Mouse (Mus musculus) layer of hippocampus, postnatal 14 days (tissue): ENCODE measurements around the gene Lbhd2. TPM values are rescaled to one million over a fixed set of nuclear protein-coding genes. Genes with fewer than 3 reads are reported as not detected.

Experiments
- DNase-seq, 2 experiments: peaks; one replicate each; pipeline ENCODE4 v3.0.0; 2021 to 2022; ENCODE audit warnings: low spot score in 2 of 2, mixed read lengths in 1 of 2
- total RNA-seq, 2 experiments: library from RNA; stranded (reverse); gene quantifications; 2 replicates each; pipeline ENCODE4 v1.2.3; 2021

Gene Lbhd2
- total RNA-seq, 2 experiments from 2014 or later, result 0.62 to 1.8 TPM

DNA sequence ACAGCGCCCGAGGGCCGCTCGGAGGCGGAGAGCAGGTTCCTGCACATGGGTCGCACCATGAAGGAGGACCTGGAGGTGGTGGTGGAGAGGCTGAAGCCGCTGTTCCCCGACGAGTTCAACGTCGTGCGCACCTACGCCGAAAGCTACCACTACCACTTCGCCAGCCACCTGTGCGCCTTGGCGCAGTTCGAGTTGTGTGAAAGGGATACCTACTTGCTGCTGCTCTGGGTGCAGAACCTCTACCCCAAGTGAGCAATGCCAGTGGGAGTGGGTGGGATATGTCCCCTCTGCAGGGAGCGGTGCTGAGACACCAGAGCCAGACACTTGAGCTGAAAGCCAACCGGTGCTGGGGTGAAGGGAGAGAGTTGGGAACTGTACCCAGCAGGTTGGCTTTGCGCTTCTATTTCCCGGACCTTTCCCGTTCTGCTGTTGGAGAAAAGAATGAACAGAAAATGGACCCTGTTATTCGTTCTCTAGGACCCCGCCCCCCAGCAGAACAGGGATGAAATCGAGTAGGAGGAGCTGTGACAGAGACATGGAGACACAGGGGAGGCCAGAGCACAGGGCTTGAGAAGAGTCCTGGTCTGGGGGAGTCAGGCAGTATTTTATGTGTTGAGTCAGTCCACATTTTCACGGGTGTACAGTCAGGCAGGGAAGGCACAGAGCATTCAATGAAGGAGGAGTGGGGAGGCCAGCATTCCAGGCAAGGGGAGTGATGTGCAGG lies 39.4 kb downstream of the Lbhd2 start:
- DNase-seq, result no peak

DNA sequence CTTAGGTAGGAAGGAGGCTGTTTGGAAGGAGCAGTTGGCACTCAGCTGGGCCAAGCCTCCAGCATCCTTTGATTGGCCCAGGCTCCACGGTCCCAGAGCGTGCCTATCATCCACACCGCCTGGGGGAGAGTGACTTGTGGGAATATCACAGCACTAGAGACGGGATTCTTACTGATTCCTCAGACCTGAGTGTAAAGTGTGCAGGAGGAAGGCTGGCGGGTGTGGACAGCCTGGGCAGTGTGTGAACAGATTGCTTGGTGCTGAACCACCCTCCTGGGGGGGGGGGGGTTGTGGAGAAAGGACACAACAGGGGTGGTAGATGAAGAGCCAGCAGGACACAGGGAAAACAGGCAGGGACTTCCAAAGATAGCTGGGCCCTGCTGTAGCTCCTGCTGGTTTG lies 40.1 kb downstream of the Lbhd2 start:
- no peak for DNase-seq

DNA sequence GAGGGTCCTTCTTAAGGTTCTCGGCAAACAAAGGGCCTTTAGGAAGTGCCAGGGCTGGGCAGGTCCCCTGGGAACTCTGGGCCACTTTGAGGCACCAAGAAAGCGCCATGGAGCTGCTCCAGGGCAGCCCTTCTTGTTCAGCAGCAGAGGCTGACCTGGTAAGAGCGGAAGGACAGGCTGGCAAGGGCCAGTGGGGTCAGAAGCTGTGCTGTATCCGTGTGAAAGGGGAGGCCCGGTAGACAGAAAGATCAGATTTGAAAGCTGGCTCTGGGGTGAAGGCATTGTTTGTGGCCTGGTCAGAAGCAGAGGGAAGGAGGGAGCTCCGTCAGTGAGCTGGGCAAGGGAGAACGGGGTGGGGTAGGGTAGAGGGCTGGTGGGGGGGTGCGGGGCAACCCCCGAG lies 40.7 kb downstream of the Lbhd2 start:
- no peak for DNase-seq

DNA sequence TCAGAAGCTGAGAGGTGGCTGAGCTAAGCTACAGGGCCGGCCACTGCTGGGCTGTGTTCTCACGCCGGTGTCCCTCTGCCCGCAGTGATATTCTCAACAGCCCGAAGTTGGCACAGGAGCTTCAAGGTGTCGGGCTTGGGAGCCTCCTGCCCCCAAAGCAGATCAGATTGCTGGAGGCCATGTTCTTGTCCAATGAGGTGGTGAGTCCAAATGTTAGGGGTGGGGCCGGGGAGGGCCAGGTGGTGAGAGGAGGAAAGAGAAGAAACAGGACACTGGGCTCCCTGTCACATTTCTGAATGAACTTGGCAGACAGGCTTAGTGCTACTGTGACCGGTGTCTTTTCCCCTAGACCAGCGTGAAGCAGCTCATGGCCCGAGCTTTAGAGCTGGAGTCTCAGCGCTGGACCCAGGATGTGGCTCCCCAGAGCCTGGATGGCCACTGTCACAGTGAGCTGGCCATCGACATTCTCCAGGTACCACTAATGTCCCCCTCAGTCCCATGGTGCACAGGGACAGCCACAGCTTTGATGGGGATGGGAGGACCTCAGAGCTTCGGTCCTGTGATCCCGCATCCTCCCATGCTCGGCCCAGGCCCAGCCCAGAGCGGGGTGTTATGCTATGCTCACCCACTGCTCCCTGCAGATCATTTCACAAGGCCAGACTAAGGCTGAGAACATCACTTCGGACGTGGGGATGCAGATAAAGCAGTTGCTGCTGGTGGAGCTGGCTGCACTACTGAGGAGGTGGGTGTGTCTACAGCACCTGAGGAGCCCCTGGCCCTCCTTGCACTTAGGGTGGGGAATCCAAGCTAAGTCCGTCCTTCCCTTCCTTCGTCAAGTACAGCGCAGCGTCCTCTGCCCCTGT lies 41.5 kb downstream of the Lbhd2 start:
- DNase-seq, result no peak

DNA sequence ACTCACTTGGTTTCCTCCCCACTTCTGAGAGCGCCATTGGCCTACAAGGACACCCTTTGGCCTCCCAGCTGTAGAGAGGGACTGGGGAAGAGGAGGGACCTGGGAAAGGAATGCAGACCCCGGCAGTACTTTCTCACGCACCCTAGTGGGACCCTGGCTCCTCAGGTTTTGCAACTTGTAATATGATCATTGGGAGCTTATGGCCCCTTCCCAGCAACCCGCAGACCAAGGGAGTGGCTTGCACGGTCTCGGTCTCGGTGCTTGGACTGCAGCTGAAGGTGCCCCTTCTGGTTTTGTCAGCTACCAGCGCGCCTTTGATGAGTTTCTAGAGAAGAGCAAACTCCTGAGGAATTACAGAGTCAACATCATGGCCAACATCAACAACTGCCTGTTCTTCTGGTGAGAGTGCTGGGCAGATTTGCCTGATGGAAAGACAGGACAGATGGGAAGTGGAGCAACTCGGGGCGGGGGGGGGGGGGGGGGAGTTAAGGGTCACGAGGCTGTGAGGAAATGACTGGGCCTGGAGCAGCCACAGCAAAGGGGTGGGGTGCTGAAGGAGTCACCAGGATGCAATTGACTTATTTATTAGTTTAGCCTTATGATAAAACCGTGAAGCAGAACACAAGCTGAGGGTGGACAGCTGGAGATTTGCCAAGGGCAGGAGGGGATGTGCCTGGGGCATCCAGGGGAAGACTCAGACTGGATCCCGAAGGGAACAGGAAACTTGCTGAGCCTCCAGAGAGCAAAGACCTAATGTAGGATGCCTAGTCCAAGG lies 42.5 kb downstream of the Lbhd2 start:
- no peak for DNase-seq

DNA sequence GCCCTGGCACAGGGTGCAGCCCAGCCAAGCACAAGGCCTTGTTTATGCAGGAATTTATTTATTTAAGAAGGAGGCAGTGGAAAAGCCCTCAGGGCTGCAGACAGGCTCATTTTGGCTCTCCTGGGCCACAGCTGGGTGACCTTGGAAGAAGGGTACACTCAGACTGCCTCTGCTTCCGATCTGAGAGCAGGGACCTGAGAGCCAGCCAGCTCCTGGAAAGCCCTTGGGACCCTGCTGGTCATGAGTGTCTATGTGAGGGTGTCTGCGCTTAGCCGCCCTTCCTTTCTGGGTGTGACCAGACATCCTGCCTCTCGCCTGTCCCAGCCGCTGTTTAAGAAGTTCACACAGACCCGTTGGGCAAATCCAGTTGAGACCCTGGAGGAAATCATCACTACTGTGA lies 43.8 kb downstream of the Lbhd2 start:
- no peak for DNase-seq

DNA sequence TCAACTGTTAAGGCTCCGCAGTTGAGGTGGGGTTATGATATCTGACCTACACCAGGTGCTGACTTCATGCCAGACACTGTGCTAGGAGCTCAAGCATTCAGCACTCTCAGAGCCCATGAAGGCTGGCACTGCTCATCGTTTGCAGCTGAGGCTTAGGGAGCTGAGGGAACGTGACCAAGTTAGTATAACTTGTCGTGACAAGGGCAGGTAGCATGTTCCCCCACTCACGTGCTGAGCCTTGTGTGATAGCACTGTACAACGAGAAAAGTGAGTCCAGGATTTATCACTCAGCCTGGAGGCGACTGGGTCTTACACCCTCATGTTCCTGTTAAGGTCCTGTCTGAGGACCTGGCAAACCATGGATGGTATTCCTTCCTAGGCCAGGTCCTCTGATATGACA lies 45.0 kb downstream of the Lbhd2 start:
- no peak for DNase-seq

DNA sequence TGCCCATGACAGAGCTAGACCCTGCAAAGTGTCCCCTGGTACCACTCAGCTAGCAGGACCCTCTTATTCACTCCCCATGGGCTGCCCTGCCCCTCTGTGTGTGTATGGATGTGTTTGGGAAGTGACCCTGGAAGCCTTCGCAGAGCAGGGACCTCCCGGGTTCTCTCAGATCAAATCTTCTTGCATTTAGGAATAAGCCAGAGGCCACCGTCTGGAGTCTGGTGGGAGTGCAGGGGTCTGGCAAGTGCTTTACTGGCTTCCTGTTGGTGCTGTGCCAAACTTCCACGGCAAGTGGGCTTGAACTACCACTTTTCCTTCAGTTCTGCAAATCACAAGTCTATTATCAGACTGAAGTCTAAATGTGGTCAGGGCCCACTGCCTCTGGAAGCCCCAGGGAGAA lies 47.4 kb downstream of the Lbhd2 start:
- DNase-seq, result no peak

DNA sequence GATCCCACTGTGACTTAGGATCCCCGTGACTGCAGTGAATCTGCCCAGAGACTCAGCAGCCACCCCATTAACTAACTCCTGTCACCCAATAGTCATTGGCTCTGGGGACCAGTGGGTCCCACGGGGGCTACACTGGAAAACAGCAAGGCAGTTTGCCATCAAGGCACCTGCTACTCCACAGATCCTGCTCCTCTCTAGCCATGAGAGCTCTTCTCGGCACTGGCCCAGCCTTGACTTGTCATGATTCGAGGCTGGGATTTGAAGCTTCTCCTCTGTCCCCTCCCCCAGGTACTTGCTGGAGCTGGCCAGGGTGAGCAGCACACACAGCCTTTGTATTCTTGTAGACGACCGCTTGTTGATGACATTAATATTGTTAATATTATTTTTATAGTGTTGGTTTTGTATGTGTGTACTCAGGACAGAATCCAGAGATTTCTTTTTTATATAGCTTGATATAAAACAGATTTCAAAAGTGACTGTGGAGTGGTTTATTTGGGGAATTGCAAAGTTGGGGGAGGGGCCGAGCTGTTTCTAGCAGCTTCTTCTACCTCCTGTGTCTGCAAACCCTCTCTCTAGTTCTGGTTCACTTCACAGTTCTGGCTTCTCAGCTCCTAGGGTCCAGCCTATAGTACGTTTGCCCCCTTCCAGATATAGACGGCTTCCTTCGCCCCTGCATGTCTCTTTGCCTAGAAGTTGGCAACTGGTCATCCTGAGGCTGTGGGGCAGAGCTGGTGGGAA lies 48.1 kb downstream of the Lbhd2 start:
- DNase-seq, result no peak

DNA sequence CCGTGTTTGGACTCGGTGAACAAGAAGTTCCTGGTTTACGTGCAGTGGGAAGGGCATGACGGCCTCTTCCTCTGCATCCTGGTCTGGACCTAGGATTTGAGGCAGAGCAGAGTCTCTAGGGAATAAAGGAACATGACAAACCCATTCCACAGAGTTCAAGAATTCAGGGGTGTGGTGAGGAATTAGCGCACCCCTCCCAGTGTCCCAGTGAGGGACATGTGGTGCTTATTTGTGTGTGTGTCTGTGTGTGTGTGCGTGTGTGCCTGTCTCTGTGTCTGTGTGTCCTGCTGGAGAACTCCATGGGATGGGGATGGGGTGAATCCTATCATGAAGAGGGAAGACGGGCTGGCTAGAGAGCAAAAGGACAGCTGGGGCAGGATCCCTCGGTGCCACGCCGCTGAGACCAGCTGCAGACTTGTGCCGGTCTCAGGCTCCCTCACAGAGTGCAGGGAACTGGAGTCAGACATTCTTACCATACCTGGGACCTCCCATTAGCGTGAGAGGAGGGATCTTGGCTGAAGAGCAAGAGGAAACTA lies 48.8 kb downstream of the Lbhd2 start:
- no peak for DNase-seq

DNA sequence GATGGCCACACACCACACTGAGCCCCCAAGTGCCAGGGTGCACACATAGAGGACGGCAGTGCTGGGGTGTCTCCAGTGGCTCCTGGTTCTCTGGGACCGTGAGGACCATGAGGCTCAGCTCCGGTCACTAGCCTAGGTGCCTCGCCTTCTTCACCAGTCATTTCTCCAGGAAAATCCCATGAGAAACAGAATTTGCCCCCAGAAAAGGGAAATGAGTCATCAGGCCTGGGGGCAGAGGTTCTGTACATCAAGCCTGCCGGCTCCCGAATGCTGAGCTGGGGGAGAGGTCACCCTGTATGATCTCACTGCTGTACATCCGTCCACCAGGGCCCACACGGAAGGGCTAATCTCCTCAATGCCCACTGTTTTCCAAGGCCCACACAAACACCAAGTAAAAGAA lies 49.3 kb downstream of the Lbhd2 start:
- no peak for DNase-seq

DNA sequence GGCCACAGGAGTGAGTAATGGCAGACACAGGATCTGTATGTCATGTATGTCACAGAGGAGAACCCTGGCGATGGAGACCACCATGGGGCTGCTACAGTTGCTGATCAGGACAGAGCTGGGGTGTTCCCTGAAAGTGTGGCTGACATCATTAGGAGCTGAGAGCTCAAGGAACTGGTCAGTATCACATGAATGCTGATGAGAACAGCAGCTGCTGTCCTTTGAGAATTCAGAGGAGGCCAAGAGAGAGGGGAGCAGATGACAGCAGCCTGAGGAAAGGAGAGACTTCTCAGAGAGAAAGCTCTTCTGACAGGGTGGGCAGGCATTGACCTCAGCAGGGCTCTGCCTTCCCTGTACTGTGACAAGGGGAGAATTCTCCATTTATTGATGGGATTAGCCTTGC lies 51.1 kb downstream of the Lbhd2 start:
- no peak for DNase-seq

Other genes with a start within 250 kb of the Lbhd2 start
- 100 to 1,000 TPM; 124 to 128 TPM for gene Traf3, start 240.4 kb upstream of the Lbhd2 start, total RNA-seq
- gene 4930595D18Rik, start 222.3 kb upstream of the Lbhd2 start, total RNA-seq, result under 1 TPM in 1 of 2 experiments, not detected in 1; 0.41 TPM
- gene Amn, start 135.7 kb upstream of the Lbhd2 start, total RNA-seq, result 10 to 100 TPM in 1 of 2 experiments, 1 to 10 TPM in 1; 5.9 to 11.1 TPM
- gene Cdc42bpb, start 29.1 kb upstream of the Lbhd2 start, total RNA-seq, result 100 to 1,000 TPM; 117 to 125 TPM
- 1 to 10 TPM; 1.2 to 2.3 TPM for gene Exoc3l4, start 10.2 kb downstream of the Lbhd2 start, total RNA-seq
- gene Tnfaip2, start 35.7 kb downstream of the Lbhd2 start, total RNA-seq, result 1 to 10 TPM in 1 of 2 experiments, under 1 TPM in 1; 0.55 to 1.2 TPM
- gene Gm266, start 79.0 kb downstream of the Lbhd2 start, total RNA-seq, result 1 to 10 TPM; 5.2 to 6.3 TPM
- 100 to 1,000 TPM; 218 to 276 TPM for gene Eif5, start 131.2 kb downstream of the Lbhd2 start, total RNA-seq
- 100 to 1,000 TPM; 126 to 133 TPM for gene Mark3, start 167.7 kb downstream of the Lbhd2 start, total RNA-seq